Mouse (Mus musculus) E14TG2a.4 (cell line): ENCODE results near the gene Nhlrc2.

Source experiments
- H3K27me3 ChIP-seq: 2 replicates; pipeline ENCODE4 v1.6.1; 2014; ENCODE audit warnings: low read length, control low read depth; ENCODE audit not compliant: insufficient read depth
- H3K36me3 ChIP-seq: 2 replicates; pipeline ENCODE4 v1.6.1; 2014; ENCODE audit warnings: low read length, control low read depth; ENCODE audit not compliant: insufficient read depth
- H3K4me1 ChIP-seq: replicated peaks from 2 replicates; pipeline ENCODE4 v1.6.1; 2014; ENCODE audit warnings: low read depth, low read length, control low read depth
- H3K4me3 ChIP-seq: replicated peaks from 2 replicates; pipeline ENCODE4 v1.5.1; 2014; ENCODE audit warnings: mild to moderate bottlenecking, low read length
- H3K9me3 ChIP-seq: 2 replicates; pipeline ENCODE4 v1.6.1; 2014; ENCODE audit warnings: low read length, control low read depth
- CTCF ChIP-seq: conservative IDR thresholded peaks from 2 replicates; pipeline ENCODE4 v1.5.1; 2014; ENCODE audit warnings: low read length
- NANOG ChIP-seq: IDR thresholded peaks from 2 replicates; pipeline ENCODE4 v1.6.1; 2014; ENCODE audit warnings: borderline replicate concordance, low read length, mixed read lengths
- POU5F1 ChIP-seq: IDR thresholded peaks from 2 replicates; pipeline ENCODE4 v1.6.1; 2014; ENCODE audit warnings: low read length, borderline replicate concordance

Nhlrc2 gene

DNA sequence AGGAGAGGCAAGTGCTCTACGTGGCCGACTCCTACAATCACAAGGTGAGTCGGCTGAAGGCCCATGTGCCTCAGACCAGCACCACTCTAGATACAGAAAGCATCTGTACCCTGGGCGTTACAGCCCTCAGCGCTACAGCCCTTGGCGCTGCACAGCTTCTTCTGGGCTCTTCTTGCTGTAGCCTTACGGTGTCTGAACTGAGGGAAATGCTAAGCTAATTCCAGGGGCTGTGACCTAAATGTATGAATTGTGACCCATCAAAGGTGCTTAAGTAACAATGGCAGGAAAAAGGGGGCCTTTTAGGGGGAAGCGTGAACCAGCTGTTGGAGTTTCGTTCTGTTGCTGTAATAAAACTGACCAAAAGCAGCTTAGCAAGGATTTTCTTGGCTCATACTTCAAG lies 44.4 kb downstream of the Nhlrc2 start:
- peaks cover 88% of the 10 kb centered on the region for H3K36me3 ChIP-seq
- no peaks in the 10 kb centered on the region for H3K9me3 ChIP-seq
- peaks cover 21% of the 10 kb centered on the region for H3K4me1 ChIP-seq
- TF ChIP-seq CTCF (no peak), NANOG (no peak), POU5F1 (no peak)
- no peak overlapping the region for H3K4me3 ChIP-seq
- no peaks in the 10 kb centered on the region for H3K27me3 ChIP-seq

- no peaks in the 10 kb centered on the region for H3K9me3 ChIP-seq
- peaks cover 40% of the 10 kb centered on the region for H3K36me3 ChIP-seq
- H3K4me3 ChIP-seq = no peak overlapping the region
- peaks cover 15% of the 10 kb centered on the region for H3K4me1 ChIP-seq
- H3K27me3 ChIP-seq = no peaks in the 10 kb centered on the region
- TF ChIP-seq NANOG (no peak), CTCF (no peak), POU5F1 (no peak)
Measured at GRCm38 (mm10) chr19:56599996-56600395, 51.9 kb downstream of the Nhlrc2 start.

GRCm38 (mm10) chr19:56600797-56601196 lies 52.7 kb downstream of the Nhlrc2 start:
- TF ChIP-seq NANOG = no peak
- no peak for TF ChIP-seq POU5F1
- no peak for TF ChIP-seq CTCF
- no peaks in the 10 kb centered on the region for H3K27me3 ChIP-seq
- H3K36me3 ChIP-seq = peaks cover 32% of the 10 kb centered on the region
- H3K4me3 ChIP-seq = no peak overlapping the region
- H3K9me3 ChIP-seq = no peaks in the 10 kb centered on the region
- peaks cover 13% of the 10 kb centered on the region for H3K4me1 ChIP-seq

GRCm38 (mm10) chr19:56601901-56602347 lies 53.9 kb downstream of the Nhlrc2 start:
- Histone ChIP-seq H3K27me3 (no peaks in the 10 kb centered on the region), H3K9me3 (no peaks in the 10 kb centered on the region), H3K4me1 (peaks cover 13% of the 10 kb centered on the region), H3K36me3 (peaks cover 26% of the 10 kb centered on the region), H3K4me3 (peak overlapping the region; percentile 23; the same call in 1 of the 2 replicates)
- no peak for TF ChIP-seq NANOG
- no peak for TF ChIP-seq POU5F1
- TF ChIP-seq CTCF = no peak

- H3K9me3 ChIP-seq = peaks cover 11% of the 10 kb centered on the region
- H3K4me3 ChIP-seq = no peak overlapping the region
- no peaks in the 10 kb centered on the region for H3K27me3 ChIP-seq
- no peaks in the 10 kb centered on the region for H3K36me3 ChIP-seq
- H3K4me1 ChIP-seq = no peaks in the 10 kb centered on the region
- no peak for TF ChIP-seq NANOG
- TF ChIP-seq CTCF = no peak
- TF ChIP-seq POU5F1 = no peak
Measured at GRCm38 (mm10) chr19:56608946-56609345, 60.9 kb downstream of the Nhlrc2 start.

GRCm38 (mm10) chr19:56614131-56614530 lies 66.1 kb downstream of the Nhlrc2 start:
- Histone ChIP-seq H3K4me3 (no peak overlapping the region), H3K4me1 (no peaks in the 10 kb centered on the region)
- no peak for TF ChIP-seq POU5F1
- no peak for TF ChIP-seq NANOG
- TF ChIP-seq CTCF = no peak

DNA sequence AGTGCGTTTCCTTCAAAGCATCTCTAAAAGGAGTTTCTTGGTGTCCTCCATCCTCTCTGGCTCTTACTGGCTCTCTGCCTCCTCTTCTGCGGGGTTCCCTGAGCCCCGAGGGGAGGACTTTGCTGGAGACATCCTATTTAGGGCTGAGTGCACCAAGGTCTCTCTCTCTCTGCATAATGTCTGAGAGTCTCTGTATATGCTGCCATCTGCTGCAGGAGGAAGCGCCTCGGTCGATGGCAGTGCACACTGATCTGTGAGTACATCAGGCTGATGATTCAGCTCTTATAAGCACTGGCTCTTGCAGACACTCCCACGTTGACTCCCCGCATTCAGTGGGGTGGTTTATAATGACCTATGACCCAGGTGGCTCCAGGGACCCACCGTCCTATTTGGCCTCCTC lies 70.8 kb downstream of the Nhlrc2 start:
- TF ChIP-seq POU5F1 = no peak
- no peak for TF ChIP-seq NANOG
- no peak for TF ChIP-seq CTCF
- no peaks in the 10 kb centered on the region for H3K4me1 ChIP-seq
- no peaks in the 10 kb centered on the region for H3K9me3 ChIP-seq
- H3K36me3 ChIP-seq = no peaks in the 10 kb centered on the region
- H3K4me3 ChIP-seq = no peak overlapping the region
- H3K27me3 ChIP-seq = 0 out of 2 replicates have a peak, but pooled peaks cover 3% of the 10 kb centered on the region

More at GRCm38 (mm10) chr19:56614131-56614530, 66.1 kb downstream of the Nhlrc2 start:
- Histone ChIP-seq H3K27me3 (no peaks in the 10 kb centered on the region), H3K9me3 (peaks cover 11% of the 10 kb centered on the region), H3K36me3 (no peaks in the 10 kb centered on the region)

DNA sequence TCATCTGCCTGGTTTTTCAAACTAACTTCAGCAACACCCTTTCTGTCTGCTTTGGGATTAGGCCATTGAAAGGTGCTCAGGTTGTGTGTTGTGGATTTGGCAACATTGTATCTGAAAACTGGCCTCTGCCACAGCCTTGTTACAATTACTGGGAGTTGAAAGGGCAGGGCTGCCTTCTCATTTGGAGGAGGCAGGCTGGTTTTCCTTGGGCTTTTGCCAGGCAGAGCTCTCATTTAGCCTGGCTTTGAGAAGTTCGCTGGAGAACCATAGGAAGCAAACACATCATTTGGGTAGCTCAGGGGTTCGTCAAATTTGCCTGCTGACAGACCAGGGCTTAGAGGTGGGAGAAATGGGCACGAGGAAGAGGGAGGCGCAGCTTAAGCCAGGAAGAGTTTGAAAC lies 71.5 kb downstream of the Nhlrc2 start:
- no peak for TF ChIP-seq NANOG
- no peak for TF ChIP-seq POU5F1
- no peak for TF ChIP-seq CTCF
- H3K36me3 ChIP-seq = no peaks in the 10 kb centered on the region
- H3K4me3 ChIP-seq = no peak overlapping the region
- no peaks in the 10 kb centered on the region for H3K4me1 ChIP-seq
- no peaks in the 10 kb centered on the region for H3K9me3 ChIP-seq
- 0 out of 2 replicates have a peak, but pooled peaks cover 3% of the 10 kb centered on the region for H3K27me3 ChIP-seq

DNA sequence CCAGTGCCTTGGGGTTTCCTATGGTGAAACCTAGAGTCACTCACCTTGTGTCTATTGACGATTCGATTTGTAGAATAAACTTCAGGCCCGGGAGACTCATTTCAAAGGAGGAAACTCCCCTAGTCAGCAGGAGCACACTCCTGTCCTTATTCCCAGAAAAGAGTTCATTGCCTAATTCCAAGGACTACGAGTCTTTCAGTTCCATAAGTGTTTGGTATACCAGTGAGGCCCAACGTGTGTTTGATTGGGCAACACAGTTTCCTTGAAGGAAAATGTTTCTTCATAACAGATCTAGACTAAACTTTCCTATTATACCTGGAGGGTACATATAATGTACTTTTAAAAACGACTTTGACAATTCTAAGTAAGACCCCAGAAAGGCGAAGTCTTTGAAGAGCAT lies 73.8 kb downstream of the Nhlrc2 start:
- TF ChIP-seq POU5F1 = no peak
- TF ChIP-seq NANOG = no peak
- TF ChIP-seq CTCF = no peak
- 0 out of 2 replicates have a peak, but pooled peaks cover 3% of the 10 kb centered on the region for H3K27me3 ChIP-seq
- no peaks in the 10 kb centered on the region for H3K9me3 ChIP-seq
- no peaks in the 10 kb centered on the region for H3K36me3 ChIP-seq
- H3K4me1 ChIP-seq = no peaks in the 10 kb centered on the region
- no peak overlapping the region for H3K4me3 ChIP-seq
